Mouse (Mus musculus) induced T-regulatory cell, adult 2 months (primary cell): ENCODE results near the gene 3110009E18Rik.
A peak's percentile ranks its signal among the peaks of the same experiment; 100 is the strongest.

Experiments
- DNase-seq: peaks from one replicate; pipeline ENCODE4 v3.0.0-alpha.2; 2012; ENCODE audit warnings: low read depth

The 3110009E18Rik gene

GRCm38 (mm10) chr1:120196724-120197123, 75.7 kb downstream of the 3110009E18Rik start:
- DNase-seq, result no peak

- DNase-seq, result peak; percentile 81
Observed at GRCm38 (mm10) chr1:120197189-120197588, 76.2 kb downstream of the 3110009E18Rik start.

GRCm38 (mm10) chr1:120198151-120198550, 77.2 kb downstream of the 3110009E18Rik start:
- peak; percentile 5 for DNase-seq

- DNase-seq, result no peak
Observed at GRCm38 (mm10) chr1:120198942-120199341, 78.0 kb downstream of the 3110009E18Rik start.

GRCm38 (mm10) chr1:120202542-120202941, 81.6 kb downstream of the 3110009E18Rik start:
- no peak for DNase-seq

GRCm38 (mm10) chr1:120203836-120204235, 82.8 kb downstream of the 3110009E18Rik start:
- no peak for DNase-seq

GRCm38 (mm10) chr1:120204834-120205233, 83.8 kb downstream of the 3110009E18Rik start:
- no peak for DNase-seq

- no peak for DNase-seq
Observed at GRCm38 (mm10) chr1:120207568-120207967, 86.6 kb downstream of the 3110009E18Rik start.

- peak; percentile 4 for DNase-seq
Observed at GRCm38 (mm10) chr1:120208502-120209230, 87.7 kb downstream of the 3110009E18Rik start.

GRCm38 (mm10) chr1:120220841-120221240, 99.9 kb downstream of the 3110009E18Rik start:
- DNase-seq, result no peak

GRCm38 (mm10) chr1:120221285-120221684, 100.3 kb downstream of the 3110009E18Rik start:
- no peak for DNase-seq

- no peak for DNase-seq
Observed at GRCm38 (mm10) chr1:120223613-120224012, 102.6 kb downstream of the 3110009E18Rik start.

GRCm38 (mm10) chr1:120229723-120230471, 108.9 kb downstream of the 3110009E18Rik start:
- no peak for DNase-seq

GRCm38 (mm10) chr1:120231334-120231733, 110.3 kb downstream of the 3110009E18Rik start:
- DNase-seq, result peak; percentile 4

GRCm38 (mm10) chr1:120232170-120232569, 111.2 kb downstream of the 3110009E18Rik start:
- DNase-seq, result no peak

- no peak for DNase-seq
Observed at GRCm38 (mm10) chr1:120235631-120236215, 114.7 kb downstream of the 3110009E18Rik start.

GRCm38 (mm10) chr1:120236424-120236823, 115.4 kb downstream of the 3110009E18Rik start:
- DNase-seq, result no peak

- no peak for DNase-seq
Observed at GRCm38 (mm10) chr1:120237068-120237467, 116.1 kb downstream of the 3110009E18Rik start.
